Mouse (Mus musculus) small intestine, adult 2 months (tissue): Measurements from ENCODE around the gene Wdr6.

Experiments
- CTCF ChIP-seq: fragments of 200-500 bp; IDR thresholded peaks from 2 replicates; pipeline ENCODE4 v1.5.1; 2012; ENCODE audit warnings: low read depth, mild to moderate bottlenecking, control low read depth, inconsistent platforms, low read length, moderate library complexity, mixed read lengths; ENCODE audit not compliant: insufficient replicate concordance, insufficient read length; ENCODE audit errors: extremely low read depth
- POLR2A ChIP-seq: fragments of 200-500 bp; IDR thresholded peaks from 2 replicates; pipeline ENCODE4 v1.6.1; 2012; ENCODE audit warnings: low read depth, mild to moderate bottlenecking, control low read depth, inconsistent platforms, low read length, moderate library complexity

GRCm38 (mm10) chr9:108577934-108578544 is 500 bp downstream of the Wdr6 start:
- TF ChIP-seq CTCF (no peak), POLR2A (no peak)
